Comparison of ENCODE assay signal across 33 mouse cellular contexts in genomic region chr13:56432496-56432895, GRCm38 (mm10). TPM values are rescaled to one million over a fixed set of nuclear protein-coding genes. Genes with fewer than 3 reads are reported as not detected.
DNase-seq lines count a peak whose midpoint lies in the region; ATAC-seq lines count a peak whose summit lies in the region.
"Had no signal": no experiment of that assay in that cellular context is flagged by ENCODE, and none has a peak within 500 bp of the region (broad histone marks: within the 10 kb centered on the region; RNA-seq: fewer than 3 reads in every experiment).

No protein-coding gene starts in this region.

- 87% methylated on average over 11 of the region's 12 CpGs for WGBS in midbrain, embryonic 11.5 days

- H3K36me3 ChIP-seq in midbrain, embryonic 11.5 days (ENCODE audit: control insufficient read depth, insufficient read depth, low read length), result no peaks in the 10 kb centered on the region
- H3K36me3 ChIP-seq: embryonic facial prominence, embryonic 15.5 days; heart, embryonic 12.5 days; limb, embryonic 15.5 days; neural tube, embryonic 15.5 days had no signal

- H3K9me3 ChIP-seq in midbrain, embryonic 11.5 days (ENCODE audit: control insufficient read depth, low read length), result no peaks in the 10 kb centered on the region
- H3K9me3 ChIP-seq: embryonic facial prominence, embryonic 15.5 days; heart, embryonic 12.5 days; limb, embryonic 15.5 days; neural tube, embryonic 15.5 days had no signal

- H3K4me2 ChIP-seq in midbrain, embryonic 11.5 days, result no peak overlapping the region
- H3K4me2 ChIP-seq: embryonic facial prominence, embryonic 15.5 days; limb, embryonic 15.5 days; lung, embryonic 14.5 days; neural tube, embryonic 15.5 days had no signal

- DNase-seq in left cerebral cortex, postnatal 4 days, result peak; percentile 72
- no peak for DNase-seq in left cerebral cortex, postnatal 36 days (ENCODE audit: low spot score in 2 of 2)
- DNase-seq in brain, adult 2 months (ENCODE audit: low read depth, low spot score), result peak; percentile 69
- DNase-seq in cerebellum, adult 8-10 months, result peak; percentile 44
- peak; percentile 53 to 64 for DNase-seq in cerebellum, postnatal 36 days
- DNase-seq in midbrain, embryonic 11.5 days (ENCODE audit: low spot score, missing footprints), result no peak
- DNase-seq in layer of hippocampus, adult 18-20 months (ENCODE audit: low spot score in 2 of 2), result no peak
- no peak for DNase-seq in heart, adult 8-10 months (ENCODE audit: low spot score)
- DNase-seq: adrenal gland, postnatal 10 days; gastrocnemius, adult 2 months; heart, postnatal 10 days; kidney, adult 2 months; lung, embryonic 14.5 days had no signal

- H3K4me3 ChIP-seq in midbrain, embryonic 11.5 days (ENCODE audit: low read depth, low read length), result no peak overlapping the region
- H3K4me3 ChIP-seq: embryonic facial prominence, embryonic 15.5 days; gastrocnemius, adult 2 months; heart, embryonic 12.5 days; limb, embryonic 15.5 days; neural tube, embryonic 15.5 days had no signal

- no peak overlapping the region for H3K27ac ChIP-seq in midbrain, embryonic 11.5 days (ENCODE audit: low read depth, low read length)
- H3K27ac ChIP-seq: embryonic facial prominence, embryonic 15.5 days; gastrocnemius, adult 2 months; kidney, postnatal 0 days; limb, embryonic 15.5 days; liver, embryonic 14.5 days; neural tube, embryonic 15.5 days; stomach, postnatal 0 days had no signal

- no peak overlapping the region for H3K9ac ChIP-seq in midbrain, embryonic 11.5 days (ENCODE audit: low read length)
- H3K9ac ChIP-seq: embryonic facial prominence, embryonic 15.5 days; heart, embryonic 12.5 days; limb, embryonic 15.5 days; liver, embryonic 14.5 days; lung, embryonic 14.5 days; neural tube, embryonic 15.5 days had no signal

- H3K4me1 ChIP-seq in midbrain, embryonic 11.5 days (ENCODE audit: control insufficient read depth, insufficient read depth, low read length), result peaks cover 7% of the 10 kb centered on the region; the same call in 1 of the 2 replicates

- no peak for ATAC-seq in midbrain, embryonic 11.5 days (ENCODE audit: low FRiP score)
- ATAC-seq: forebrain, embryonic 14.5 days; inflammation-experienced regulatory T-cells, adult 6 months had no signal

- intact Hi-C loops in left cerebral cortex, postnatal 4 days (cut with DNase I), result no loop called here
- intact Hi-C loops in left cerebral cortex, postnatal 36 days (cut with DNase I), result no loop called here

- H3K27me3 ChIP-seq in midbrain, embryonic 11.5 days (ENCODE audit: control insufficient read depth, insufficient read depth, low read length), result peaks cover 8% of the 10 kb centered on the region; the same call in 1 of the 2 replicates

RNA-seq across cellular contexts. Expression of gene Slc25a48, which starts 5.7 kb away (rescaled TPM):
- total RNA-seq in left cerebral cortex, postnatal 4 days (2021), result not detected
- under 1 TPM in 1 of 2 experiments, not detected in 1; 0.11 TPM for total RNA-seq in left cerebral cortex, postnatal 36 days (2021)
- polyA plus RNA-seq in midbrain, embryonic 11.5 days (2014; fragmentation: Nextera tagmentation; extraction: Ambion mirVana), result not detected in 2 replicates
- under 1 TPM; 0.15 to 0.17 TPM for total RNA-seq in layer of hippocampus, adult 18-20 months (2021)
- total RNA-seq in heart, adult 8-10 months (2022), result under 1 TPM in 1 of 4 experiments, not detected in 3; 0.26 TPM
- total RNA-seq: CH12.LX; common myeloid progenitor, adult 5-6 weeks; gastrocnemius, adult 2 months; megakaryocyte-erythroid progenitor cell, adult 5-6 weeks had no signal
- polyA plus RNA-seq: heart, embryonic 12.5 days; inflammation-experienced regulatory T-cells, adult 6 months had no signal

RNA-seq across cellular contexts. Expression of gene Gm3045, which starts 6.1 kb away (rescaled TPM):
- not detected for total RNA-seq in left cerebral cortex, postnatal 4 days (2021)
- not detected for total RNA-seq in left cerebral cortex, postnatal 36 days (2021)
- polyA plus RNA-seq in midbrain, embryonic 11.5 days (2014; fragmentation: Nextera tagmentation; extraction: Ambion mirVana), result not detected in 2 replicates
- not detected for total RNA-seq in layer of hippocampus, adult 18-20 months (2021)
- not detected for total RNA-seq in heart, adult 8-10 months (2022)
- total RNA-seq: adrenal gland, postnatal 10 days; CH12.LX; common myeloid progenitor, adult 5-6 weeks; gastrocnemius, adult 2 months; heart, postnatal 10 days; layer of hippocampus, postnatal 14 days; left cerebral cortex, postnatal 10 days; megakaryocyte-erythroid progenitor cell, adult 5-6 weeks; midbrain, postnatal 0 days had no signal
- polyA plus RNA-seq: forebrain, embryonic 14.5 days; frontal cortex, adult 2 months; gonadal fat pad, adult 2 months; heart, embryonic 12.5 days; hindbrain, embryonic 11.5 days; inflammation-experienced regulatory T-cells, adult 6 months; kidney, adult 2 months; kidney, postnatal 0 days; large intestine, adult 2 months; liver, embryonic 14.5 days; lung, embryonic 14.5 days; midbrain, postnatal 0 days; neural tube, embryonic 15.5 days; stomach, postnatal 0 days had no signal

RNA-seq across cellular contexts. Expression of gene Il9, which starts 49.5 kb away (rescaled TPM):
- total RNA-seq in left cerebral cortex, postnatal 4 days (2021), result not detected
- total RNA-seq in left cerebral cortex, postnatal 36 days (2021), result not detected
- polyA plus RNA-seq in midbrain, embryonic 11.5 days (2014; fragmentation: Nextera tagmentation; extraction: Ambion mirVana), result not detected in 2 replicates
- not detected for total RNA-seq in layer of hippocampus, adult 18-20 months (2021)
- not detected for total RNA-seq in heart, adult 8-10 months (2022)
- total RNA-seq: adrenal gland, postnatal 10 days; CH12.LX; common myeloid progenitor, adult 5-6 weeks; gastrocnemius, adult 2 months; heart, postnatal 10 days; layer of hippocampus, postnatal 14 days; left cerebral cortex, postnatal 10 days; megakaryocyte-erythroid progenitor cell, adult 5-6 weeks; midbrain, postnatal 0 days had no signal
- polyA plus RNA-seq: embryonic facial prominence, embryonic 15.5 days; forebrain, embryonic 14.5 days; frontal cortex, adult 2 months; gonadal fat pad, adult 2 months; heart, embryonic 12.5 days; hindbrain, embryonic 11.5 days; inflammation-experienced regulatory T-cells, adult 6 months; kidney, adult 2 months; kidney, postnatal 0 days; large intestine, adult 2 months; limb, embryonic 15.5 days; liver, embryonic 14.5 days; lung, embryonic 14.5 days; midbrain, postnatal 0 days; neural tube, embryonic 15.5 days; stomach, postnatal 0 days; urinary bladder, adult 2 months had no signal

Comparison
In these comparisons a context has a peak if more than half of its experiments do, and no peak if none do; other contexts are left out.
1. DNase-seq: peak in left cerebral cortex, postnatal 4 days (single experiment), brain, adult 2 months (single experiment), cerebellum, adult 8-10 months (single experiment) and cerebellum, postnatal 36 days (2 of 2); none in left cerebral cortex, postnatal 36 days (0 of 2), midbrain, embryonic 11.5 days (single experiment), layer of hippocampus, adult 18-20 months (0 of 2) and heart, adult 8-10 months (single experiment).